Mouse (Mus musculus): ENCODE data around the gene Gm12216. TPM values are rescaled to one million over a fixed set of nuclear protein-coding genes. Genes with fewer than 3 reads are reported as not detected.

Gm12216 gene
- polyA plus RNA-seq, 1 experiment from 2014 or later = 0.63 TPM

- no peak overlapping the region for H3K4me2 ChIP-seq (ENCODE audit: low read depth, low read length)
- H3K36me3 ChIP-seq (ENCODE audit: control insufficient read depth, insufficient read depth, low read length) = no peaks in the 10 kb centered on the region
- ATAC-seq (ENCODE audit: low read depth) = no peak
- no peaks in the 10 kb centered on the region for H3K9me3 ChIP-seq (ENCODE audit: control insufficient read depth, low read length)
- no peaks in the 10 kb centered on the region for H3K4me1 ChIP-seq (ENCODE audit: control insufficient read depth, insufficient read depth, low read length)
- no peak for DNase-seq (ENCODE audit: low spot score)
- H3K4me3 ChIP-seq (ENCODE audit: low read depth, low read length) = no peak overlapping the region
- no peak overlapping the region for H3K27ac ChIP-seq (replicated peaks; ENCODE audit: low read depth, low read length)
- no peak overlapping the region for H3K9ac ChIP-seq (ENCODE audit: low read depth, low read length)
- H3K27me3 ChIP-seq (replicated peaks; ENCODE audit: control insufficient read depth, insufficient read depth, low read length) = no peaks in the 10 kb centered on the region
- 62% methylated on average over 4 of the region's 4 CpGs for WGBS
Observed at GRCm38 (mm10) chr11:53842161-53842581, 16.9 kb downstream of the Gm12216 start.

GRCm38 (mm10) chr11:53841514-53841913, 17.5 kb downstream of the Gm12216 start:
- H3K9me3 ChIP-seq (ENCODE audit: control insufficient read depth, low read length) = no peaks in the 10 kb centered on the region
- H3K27ac ChIP-seq (replicated peaks; ENCODE audit: low read depth, low read length) = no peak overlapping the region
- WGBS = 77% methylated on average over 12 of the region's 12 CpGs
- no peak overlapping the region for H3K4me3 ChIP-seq (ENCODE audit: low read depth, low read length)
- no peaks in the 10 kb centered on the region for H3K27me3 ChIP-seq (replicated peaks; ENCODE audit: control insufficient read depth, insufficient read depth, low read length)
- no peaks in the 10 kb centered on the region for H3K4me1 ChIP-seq (ENCODE audit: control insufficient read depth, insufficient read depth, low read length)
- no peaks in the 10 kb centered on the region for H3K36me3 ChIP-seq (ENCODE audit: control insufficient read depth, insufficient read depth, low read length)
- no peak for ATAC-seq (ENCODE audit: low read depth)
- DNase-seq (ENCODE audit: low spot score) = no peak
- H3K9ac ChIP-seq (ENCODE audit: low read depth, low read length) = no peak overlapping the region
- H3K4me2 ChIP-seq (ENCODE audit: low read depth, low read length) = no peak overlapping the region

- peak; percentile 33 for DNase-seq (ENCODE audit: low spot score)
- Histone ChIP-seq H3K27ac (replicated peaks; ENCODE audit: low read depth, low read length) (no peak overlapping the region), H3K4me2 (ENCODE audit: low read depth, low read length) (no peak overlapping the region), H3K4me1 (ENCODE audit: control insufficient read depth, insufficient read depth, low read length) (no peaks in the 10 kb centered on the region), H3K27me3 (replicated peaks; ENCODE audit: control insufficient read depth, insufficient read depth, low read length) (no peaks in the 10 kb centered on the region), H3K36me3 (ENCODE audit: control insufficient read depth, insufficient read depth, low read length) (no peaks in the 10 kb centered on the region), H3K4me3 (ENCODE audit: low read depth, low read length) (no peak overlapping the region), H3K9me3 (ENCODE audit: control insufficient read depth, low read length) (no peaks in the 10 kb centered on the region), H3K9ac (ENCODE audit: low read depth, low read length) (no peak overlapping the region)
- 56% methylated on average over 8 of the region's 8 CpGs for WGBS
- ATAC-seq (ENCODE audit: low read depth) = no peak
Observed at GRCm38 (mm10) chr11:53839663-53840642, 19.1 kb downstream of the Gm12216 start.

- H3K36me3 ChIP-seq (ENCODE audit: control insufficient read depth, insufficient read depth, low read length) = no peaks in the 10 kb centered on the region
- H3K4me3 ChIP-seq (ENCODE audit: low read depth, low read length) = no peak overlapping the region
- no peak overlapping the region for H3K4me2 ChIP-seq (ENCODE audit: low read depth, low read length)
- DNase-seq (ENCODE audit: low spot score) = no peak
- no peaks in the 10 kb centered on the region for H3K4me1 ChIP-seq (ENCODE audit: control insufficient read depth, insufficient read depth, low read length)
- H3K9me3 ChIP-seq (ENCODE audit: control insufficient read depth, low read length) = no peaks in the 10 kb centered on the region
- H3K9ac ChIP-seq (ENCODE audit: low read depth, low read length) = no peak overlapping the region
- 69% methylated on average over 6 of the region's 6 CpGs for WGBS
- no peaks in the 10 kb centered on the region for H3K27me3 ChIP-seq (replicated peaks; ENCODE audit: control insufficient read depth, insufficient read depth, low read length)
- no peak for ATAC-seq (ENCODE audit: low read depth)
- H3K27ac ChIP-seq (replicated peaks; ENCODE audit: low read depth, low read length) = no peak overlapping the region
Observed at GRCm38 (mm10) chr11:53839147-53839546, 19.9 kb downstream of the Gm12216 start.

GRCm38 (mm10) chr11:53837731-53838130, 21.3 kb downstream of the Gm12216 start:
- no peak overlapping the region for H3K9ac ChIP-seq (ENCODE audit: low read depth, low read length)
- no peaks in the 10 kb centered on the region for H3K36me3 ChIP-seq (ENCODE audit: control insufficient read depth, insufficient read depth, low read length)
- no peak overlapping the region for H3K27ac ChIP-seq (replicated peaks; ENCODE audit: low read depth, low read length)
- WGBS = 86% methylated on average over 5 of the region's 5 CpGs
- no peak overlapping the region for H3K4me3 ChIP-seq (ENCODE audit: low read depth, low read length)
- ATAC-seq (ENCODE audit: low read depth) (no peak), DNase-seq (ENCODE audit: low spot score) (no peak)
- no peaks in the 10 kb centered on the region for H3K27me3 ChIP-seq (replicated peaks; ENCODE audit: control insufficient read depth, insufficient read depth, low read length)
- H3K4me2 ChIP-seq (ENCODE audit: low read depth, low read length) = no peak overlapping the region
- no peaks in the 10 kb centered on the region for H3K4me1 ChIP-seq (ENCODE audit: control insufficient read depth, insufficient read depth, low read length)
- no peaks in the 10 kb centered on the region for H3K9me3 ChIP-seq (ENCODE audit: control insufficient read depth, low read length)

GRCm38 (mm10) chr11:53835379-53836010, 23.6 kb downstream of the Gm12216 start:
- H3K4me3 ChIP-seq (ENCODE audit: low read depth, low read length) = no peak overlapping the region
- no peaks in the 10 kb centered on the region for H3K27me3 ChIP-seq (replicated peaks; ENCODE audit: control insufficient read depth, insufficient read depth, low read length)
- WGBS = 86% methylated on average over 4 of the region's 4 CpGs
- no peak overlapping the region for H3K9ac ChIP-seq (ENCODE audit: low read depth, low read length)
- H3K27ac ChIP-seq (replicated peaks; ENCODE audit: low read depth, low read length) = no peak overlapping the region
- no peaks in the 10 kb centered on the region for H3K9me3 ChIP-seq (ENCODE audit: control insufficient read depth, low read length)
- H3K4me1 ChIP-seq (ENCODE audit: control insufficient read depth, insufficient read depth, low read length) = no peaks in the 10 kb centered on the region
- DNase-seq (ENCODE audit: low spot score) (no peak), ATAC-seq (ENCODE audit: low read depth) (no peak)
- no peaks in the 10 kb centered on the region for H3K36me3 ChIP-seq (ENCODE audit: control insufficient read depth, insufficient read depth, low read length)
- no peak overlapping the region for H3K4me2 ChIP-seq (ENCODE audit: low read depth, low read length)

- H3K4me2 ChIP-seq (ENCODE audit: low read depth, low read length) = no peak overlapping the region
- DNase-seq (ENCODE audit: low spot score) = no peak
- 81% methylated on average over 4 of the region's 4 CpGs for WGBS
- no peaks in the 10 kb centered on the region for H3K27me3 ChIP-seq (replicated peaks; ENCODE audit: control insufficient read depth, insufficient read depth, low read length)
- ATAC-seq (ENCODE audit: low read depth) = no peak
- no peak overlapping the region for H3K4me3 ChIP-seq (ENCODE audit: low read depth, low read length)
- H3K27ac ChIP-seq (replicated peaks; ENCODE audit: low read depth, low read length) = no peak overlapping the region
- no peaks in the 10 kb centered on the region for H3K36me3 ChIP-seq (ENCODE audit: control insufficient read depth, insufficient read depth, low read length)
- 0 out of 2 replicates have a peak, but pooled peaks cover 6% of the 10 kb centered on the region for H3K9me3 ChIP-seq (ENCODE audit: control insufficient read depth, low read length)
- H3K4me1 ChIP-seq (ENCODE audit: control insufficient read depth, insufficient read depth, low read length) = no peaks in the 10 kb centered on the region
- no peak overlapping the region for H3K9ac ChIP-seq (ENCODE audit: low read depth, low read length)
Observed at GRCm38 (mm10) chr11:53825409-53825808, 33.6 kb downstream of the Gm12216 start.

GRCm38 (mm10) chr11:53821945-53822338, 37.1 kb downstream of the Gm12216 start:
- 98% methylated on average over 3 of the region's 3 CpGs for WGBS
- ATAC-seq (ENCODE audit: low read depth) = no peak
- no peak overlapping the region for H3K27ac ChIP-seq (replicated peaks; ENCODE audit: low read depth, low read length)
- H3K4me3 ChIP-seq (ENCODE audit: low read depth, low read length) = no peak overlapping the region
- H3K9me3 ChIP-seq (ENCODE audit: control insufficient read depth, low read length) = no peaks in the 10 kb centered on the region
- no peak overlapping the region for H3K9ac ChIP-seq (ENCODE audit: low read depth, low read length)
- no peaks in the 10 kb centered on the region for H3K4me1 ChIP-seq (ENCODE audit: control insufficient read depth, insufficient read depth, low read length)
- no peak overlapping the region for H3K4me2 ChIP-seq (ENCODE audit: low read depth, low read length)
- DNase-seq (ENCODE audit: low spot score) = no peak
- H3K27me3 ChIP-seq (replicated peaks; ENCODE audit: control insufficient read depth, insufficient read depth, low read length) = no peaks in the 10 kb centered on the region
- H3K36me3 ChIP-seq (ENCODE audit: control insufficient read depth, insufficient read depth, low read length) = no peaks in the 10 kb centered on the region
